ENCODE assay signal across 8 mouse cellular contexts in the genomic region with DNA sequence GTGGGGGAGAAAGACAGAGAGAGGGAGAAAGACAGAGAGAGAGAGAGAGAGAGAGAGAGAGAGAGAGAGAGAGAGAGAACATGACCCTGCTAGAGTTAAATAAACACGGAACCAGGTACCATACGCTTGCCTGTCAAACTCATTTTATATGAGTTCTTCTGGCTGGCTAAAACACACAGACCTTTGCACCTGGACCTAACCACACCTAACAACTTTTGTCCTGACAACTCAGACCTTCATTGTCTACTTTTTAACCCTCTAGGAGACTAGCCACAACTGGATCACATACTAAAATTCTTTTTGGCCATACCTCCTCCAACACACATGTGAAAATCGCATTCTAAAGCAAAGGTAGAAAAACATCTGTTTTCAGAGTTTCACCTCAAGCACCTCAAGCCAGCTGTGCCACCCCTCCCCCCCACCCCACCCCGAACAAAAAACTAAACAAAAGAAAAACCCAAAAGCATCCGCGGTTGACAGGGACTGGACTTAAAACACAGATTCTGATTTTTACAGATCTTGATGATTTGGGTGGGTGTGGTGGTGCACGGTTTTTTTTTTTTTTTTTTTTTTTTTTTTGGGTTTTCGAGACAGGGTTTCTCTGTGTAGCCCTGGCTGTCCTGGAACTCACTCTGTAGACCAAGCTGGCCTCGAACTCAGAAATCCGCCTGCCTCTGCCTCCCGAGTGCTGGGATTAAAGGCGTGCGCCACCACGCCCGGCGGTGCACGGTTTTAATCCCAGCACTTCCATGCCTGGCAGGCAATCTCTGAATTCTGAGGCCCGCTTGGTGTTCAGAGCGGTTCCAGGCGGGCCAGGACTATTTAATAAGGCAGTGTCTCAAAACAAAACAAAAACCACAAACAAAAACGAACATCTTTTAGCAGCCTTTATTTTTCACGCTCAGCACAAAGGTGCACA. TPM values are rescaled to one million over a fixed set of nuclear protein-coding genes. Genes with fewer than 3 reads are reported as not detected.
DNase-seq lines count a peak whose midpoint lies in the region; ATAC-seq and TF ChIP-seq lines count a peak whose summit lies in the region.

No protein-coding gene starts in this region.

- no peak for TF ChIP-seq EP300 in MEL (IDR thresholded peaks at IDR 0.05; ENCODE audit: low read depth in 1 of 2, low read length in 2 of 2)

- 23% methylated on average over 20 of the region's 22 CpGs for WGBS in heart, embryonic 16.5 days
- 25% methylated on average over 20 of the region's 22 CpGs for WGBS in hindbrain, embryonic 11.5 days
- WGBS in midbrain, embryonic 10.5 days: 26% methylated on average over 21 of the region's 22 CpGs

- H3K4me3 ChIP-seq in heart, embryonic 16.5 days (ENCODE audit: low read length): peak overlapping the region; percentile 88
- peak overlapping the region; percentile 85 to 95 for H3K4me3 ChIP-seq in MEL (ENCODE audit: control insufficient read depth in 1 of 2, insufficient read depth in 1 of 2, low read depth in 2 of 2, low read length in 2 of 2)
- peak overlapping the region; percentile 75 for H3K4me3 ChIP-seq in hindbrain, embryonic 11.5 days (ENCODE audit: low read depth, low read length)
- H3K4me3 ChIP-seq in midbrain, embryonic 10.5 days: peak overlapping the region; percentile 93

- peak overlapping the region; percentile 100 for H3K9ac ChIP-seq in heart, embryonic 16.5 days (ENCODE audit: low read length)
- H3K9ac ChIP-seq in MEL (ENCODE audit: control insufficient read depth, low read depth, low read length, poor library complexity, severe bottlenecking): peak overlapping the region; percentile 97
- peak overlapping the region; percentile 44; the same call in 1 of the 2 replicates for H3K9ac ChIP-seq in hindbrain, embryonic 11.5 days (ENCODE audit: low read depth, low read length)

- no peaks in the 10 kb centered on the region for H3K27me3 ChIP-seq in heart, embryonic 16.5 days (ENCODE audit: control insufficient read depth, insufficient read depth, low read length)
- peaks cover 0 to 1% of the 10 kb centered on the region in 2 experiments; a peak in 1 of 4 replicates for H3K27me3 ChIP-seq in MEL (ENCODE audit: control insufficient read depth in 1 of 2, insufficient read depth in 2 of 2, low read length in 2 of 2)
- no peaks in the 10 kb centered on the region for H3K27me3 ChIP-seq in hindbrain, embryonic 11.5 days (ENCODE audit: control insufficient read depth, insufficient read depth, low read length)
- no peaks in the 10 kb centered on the region for H3K27me3 ChIP-seq in midbrain, embryonic 10.5 days (ENCODE audit: low read depth, poor library complexity, severe bottlenecking)

- peaks cover 12% of the 10 kb centered on the region for H3K4me1 ChIP-seq in heart, embryonic 16.5 days (ENCODE audit: control insufficient read depth, insufficient read depth, low read length)
- peaks cover 5% of the 10 kb centered on the region in 2 experiments for H3K4me1 ChIP-seq in MEL (ENCODE audit: control insufficient read depth in 1 of 2, insufficient read depth in 2 of 2, low read length in 2 of 2)
- no peaks in the 10 kb centered on the region for H3K4me1 ChIP-seq in hindbrain, embryonic 11.5 days (replicated peaks; ENCODE audit: control insufficient read depth, insufficient read depth, low read length)
- peaks cover 20% of the 10 kb centered on the region for H3K4me1 ChIP-seq in midbrain, embryonic 10.5 days

- H3K9me3 ChIP-seq in heart, embryonic 16.5 days (replicated peaks; ENCODE audit: control insufficient read depth, low read length): no peaks in the 10 kb centered on the region
- H3K9me3 ChIP-seq in MEL (replicated peaks; ENCODE audit: insufficient read depth, low read length): no peaks in the 10 kb centered on the region
- no peaks in the 10 kb centered on the region for H3K9me3 ChIP-seq in hindbrain, embryonic 11.5 days (ENCODE audit: control insufficient read depth, low read length)
- no peaks in the 10 kb centered on the region for H3K9me3 ChIP-seq in midbrain, embryonic 10.5 days (replicated peaks)

- TF ChIP-seq POLR2A in MEL (IDR thresholded peaks at IDR 0.05; ENCODE audit: control insufficient read depth in 1 of 2, insufficient read depth in 1 of 2, low read depth in 1 of 2, low read length in 2 of 2, poor library complexity in 1 of 2): no peak

- H3K79me2 ChIP-seq in MEL (ENCODE audit: control insufficient read depth, insufficient read depth, low read length, poor library complexity): peaks cover 7% of the 10 kb centered on the region

- peaks cover 7% of the 10 kb centered on the region; the same call in 1 of the 2 replicates for H3K36me3 ChIP-seq in heart, embryonic 16.5 days (ENCODE audit: control insufficient read depth, insufficient read depth)
- H3K36me3 ChIP-seq in MEL (ENCODE audit: control insufficient read depth in 1 of 2, insufficient read depth in 2 of 2, low read length in 2 of 2): peaks cover 2 to 12% of the 10 kb centered on the region in 2 experiments; a peak in 2 of 4 replicates
- no peaks in the 10 kb centered on the region for H3K36me3 ChIP-seq in hindbrain, embryonic 11.5 days (ENCODE audit: control insufficient read depth, insufficient read depth, low read length)
- H3K36me3 ChIP-seq in midbrain, embryonic 10.5 days: peaks cover 9% of the 10 kb centered on the region

- no peak for TF ChIP-seq CTCF in MEL (IDR thresholded peaks at IDR 0.05 in 2 of 3, conservative IDR thresholded peaks at IDR 0.05 in 1 of 3; ENCODE audit: control insufficient read depth in 1 of 3, insufficient read depth in 1 of 3, low read depth in 2 of 3, low read length in 3 of 3, poor library complexity in 1 of 3, severe bottlenecking in 1 of 3)

- 0 out of 2 replicates have a peak, but pooled peaks have one; percentile 4 for ATAC-seq in heart, embryonic 16.5 days (replicated peaks; ENCODE audit: extremely low read depth, insufficient read depth, low FRiP score)
- ATAC-seq in hindbrain, embryonic 11.5 days (ENCODE audit: low FRiP score): no peak; the same call in 1 of the 2 replicates

- no peak for TF ChIP-seq RAD21 in MEL (IDR thresholded peaks at IDR 0.05; ENCODE audit: low read depth, low read length)

- peak overlapping the region; percentile 66 for H3K4me2 ChIP-seq in heart, embryonic 16.5 days (ENCODE audit: low read depth, low read length)
- peak overlapping the region; percentile 75 for H3K4me2 ChIP-seq in hindbrain, embryonic 11.5 days (replicated peaks; ENCODE audit: low read depth, low read length)

- DNase-seq in heart, adult 11 months: no peak
- no peak for DNase-seq in MEL (ENCODE audit: low read depth, low spot score)
- DNase-seq in hindbrain, embryonic 11.5 days (ENCODE audit: low spot score): peak; percentile 12
- DNase-seq in midbrain, embryonic 10.5 days (ENCODE audit: low spot score): no peak
- no peak for DNase-seq in T-cell, adult 2 months (ENCODE audit: low spot score)
- DNase-seq in MN1 (ENCODE audit: low spot score): no peak
- DNase-seq in cerebellum, postnatal 14 days: no peak

- H3K27ac ChIP-seq in heart, embryonic 16.5 days (ENCODE audit: low read length): peak overlapping the region; percentile 98
- no peak overlapping the region for H3K27ac ChIP-seq in MEL (ENCODE audit: control insufficient read depth, low read depth, low read length)
- H3K27ac ChIP-seq in hindbrain, embryonic 11.5 days (ENCODE audit: low read depth, low read length): peak overlapping the region; percentile 99
- peak overlapping the region; percentile 98 for H3K27ac ChIP-seq in midbrain, embryonic 10.5 days (replicated peaks)

TF ChIP-seq in MEL, 35 proteins besides CTCF, POLR2A, EP300 and RAD21 (continues in another document):
- TF ChIP-seq MAFK (IDR thresholded peaks at IDR 0.05; ENCODE audit: borderline replicate concordance, low read depth, low read length) (no peak), JUND (IDR thresholded peaks at IDR 0.05; ENCODE audit: low read depth, low read length) (no peak), ELF1 (IDR thresholded peaks at IDR 0.05; ENCODE audit: low read depth, low read length) (no peak), MYB (IDR thresholded peaks at IDR 0.05; ENCODE audit: low read depth, low read length) (no peak), TCF12 (IDR thresholded peaks at IDR 0.05; ENCODE audit: low read depth, low read length) (no peak), USF2 (IDR thresholded peaks at IDR 0.05; ENCODE audit: borderline replicate concordance in 1 of 2, insufficient read depth in 1 of 2, low read depth in 1 of 2, low read length in 2 of 2) (no peak), KAT2A (conservative IDR thresholded peaks at IDR 0.05; ENCODE audit: low read depth, low read length) (no peak), POLR2AphosphoS5 (IDR thresholded peaks at IDR 0.05; ENCODE audit: borderline replicate concordance, low read depth, low read length) (no peak), HCFC1 (IDR thresholded peaks at IDR 0.05; ENCODE audit: low read depth, low read length) (no peak), POLR2AphosphoS2 (IDR thresholded peaks at IDR 0.05; ENCODE audit: low read length) (no peak), GATA1 (IDR thresholded peaks at IDR 0.05; ENCODE audit: low read depth, low read length) (no peak), ZMIZ1 (IDR thresholded peaks at IDR 0.05; ENCODE audit: low read depth, low read length) (no peak)

RNA-seq across cellular contexts. Expression of a gene that starts 0.7 kb away (rescaled TPM):
- 13.1 and 13.8 TPM in 2 replicates for polyA plus RNA-seq in heart, embryonic 16.5 days (2015; fragmentation: Nextera tagmentation; extraction: Ambion mirVana)
- 3.3 and 3.9 TPM in 2 replicates for total RNA-seq in MEL (2012; rRNA removed)
- polyA plus RNA-seq in MEL (2012; ENCODE audit: insufficient read depth in 1 of 2, insufficient read length in 2 of 2, low read depth in 1 of 2, low replicate concordance in 2 of 2, missing spikeins in 1 of 2): 1 to 10 TPM in 1 of 2 experiments, not detected in 1; 4.9 TPM
- 18.8 and 19.5 TPM in 2 replicates for polyA plus RNA-seq in hindbrain, embryonic 11.5 days (2014; fragmentation: Nextera tagmentation; extraction: Ambion mirVana)
- polyA plus RNA-seq in midbrain, embryonic 10.5 days (2016; fragmentation: Nextera tagmentation; extraction: Ambion mirVana): 9.8 and 11.3 TPM in 2 replicates

RNA-seq across cellular contexts. Expression of a gene that starts 50.6 kb away (rescaled TPM):
- 64.1 and 67.6 TPM in 2 replicates for polyA plus RNA-seq in heart, embryonic 16.5 days (2015; fragmentation: Nextera tagmentation; extraction: Ambion mirVana)
- 41.7 and 42.7 TPM in 2 replicates for total RNA-seq in MEL (2012; rRNA removed)
- 10 to 100 TPM in 1 of 2 experiments, not detected in 1; 69.3 TPM for polyA plus RNA-seq in MEL (2012; ENCODE audit: insufficient read depth in 1 of 2, insufficient read length in 2 of 2, low read depth in 1 of 2, low replicate concordance in 2 of 2, missing spikeins in 1 of 2)
- polyA plus RNA-seq in hindbrain, embryonic 11.5 days (2014; fragmentation: Nextera tagmentation; extraction: Ambion mirVana): 53.2 and 57.7 TPM in 2 replicates
- 49.7 and 50.5 TPM in 2 replicates for polyA plus RNA-seq in midbrain, embryonic 10.5 days (2016; fragmentation: Nextera tagmentation; extraction: Ambion mirVana)

RNA-seq across cellular contexts. Expression of a gene that starts 52.6 kb away (rescaled TPM):
- polyA plus RNA-seq in heart, embryonic 16.5 days (2015; fragmentation: Nextera tagmentation; extraction: Ambion mirVana): 11.0 and 14.5 TPM in 2 replicates
- total RNA-seq in MEL (2012; rRNA removed): 22.2 and 22.6 TPM in 2 replicates
- polyA plus RNA-seq in MEL (2012; ENCODE audit: insufficient read depth in 1 of 2, insufficient read length in 2 of 2, low read depth in 1 of 2, low replicate concordance in 2 of 2, missing spikeins in 1 of 2): 100 to 1,000 TPM in 1 of 2 experiments, 10 to 100 TPM in 1; 23.3 to 497 TPM
- polyA plus RNA-seq in hindbrain, embryonic 11.5 days (2014; fragmentation: Nextera tagmentation; extraction: Ambion mirVana): 7.1 and 10.6 TPM in 2 replicates
- 8.4 and 9.2 TPM in 2 replicates for polyA plus RNA-seq in midbrain, embryonic 10.5 days (2016; fragmentation: Nextera tagmentation; extraction: Ambion mirVana)

Comparison
In these comparisons a context has a peak if more than half of its experiments do, and no peak if none do; other contexts are left out.
1. H3K9ac ChIP-seq: peak in every context shown above with its lines; median percentile 100 in heart, embryonic 16.5 days; 97 in MEL; 44 in hindbrain, embryonic 11.5 days.